Mouse (Mus musculus): Measurements from ENCODE around the gene Padi2. TPM values are rescaled to one million over a fixed set of nuclear protein-coding genes. Genes with fewer than 3 reads are reported as not detected.
A peak's percentile ranks its signal among the peaks of the same experiment; 100 is the strongest.

The Padi2 gene
- total and polyA plus RNA-seq, 2 experiments from 2014 or later = 3.0 to 5.3 TPM

DNA sequence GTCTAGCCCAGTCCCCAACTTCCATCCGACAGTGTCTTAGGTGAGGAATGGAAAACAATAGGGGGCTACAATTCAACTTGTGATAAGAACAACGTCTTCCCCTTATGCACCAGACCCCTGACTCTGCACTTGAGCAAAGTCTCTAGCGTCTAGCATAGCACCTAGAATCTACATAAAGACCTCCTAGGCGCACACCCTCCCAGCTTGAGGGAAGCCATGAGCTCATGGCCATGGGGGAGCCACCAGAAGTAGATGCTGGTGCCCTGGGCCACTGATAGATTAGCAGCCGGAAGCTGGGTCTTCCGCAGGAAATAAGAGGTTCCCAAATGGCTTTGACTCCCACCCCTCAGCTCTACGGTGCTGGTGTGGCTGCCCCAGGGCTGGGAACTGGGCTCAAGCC is 81.3 kb downstream of the Padi2 start:
- H3K36me3 ChIP-seq (ENCODE audit: insufficient read depth, low read length) = no peaks in the 10 kb centered on the region
- H3K9me3 ChIP-seq (ENCODE audit: low read length) = no peaks in the 10 kb centered on the region
- peak overlapping the region; percentile 96 for H3K9ac ChIP-seq (replicated peaks; ENCODE audit: low read length)
- peaks cover 14% of the 10 kb centered on the region; the same call in 1 of the 2 replicates for H3K4me1 ChIP-seq (ENCODE audit: insufficient read depth, low read length)
- DNase-seq (ENCODE audit: low spot score) = no peak
- peak overlapping the region; percentile 89 for H3K4me3 ChIP-seq (ENCODE audit: low read length)
- TF ChIP-seq CTCF (IDR thresholded peaks at IDR 0.05; ENCODE audit: low read depth) = no peak
- peak overlapping the region; percentile 83; the same call in 1 of the 2 replicates for H3K27ac ChIP-seq
- 0 out of 2 replicates have a peak, but pooled peaks have one; percentile 1 for ATAC-seq
- no peaks in the 10 kb centered on the region for H3K27me3 ChIP-seq (ENCODE audit: insufficient read depth, low read length)
- 21% methylated on average over 7 of the region's 7 CpGs for WGBS
- peak overlapping the region; percentile 78 for H3K4me2 ChIP-seq (ENCODE audit: low read depth, low read length)

DNA sequence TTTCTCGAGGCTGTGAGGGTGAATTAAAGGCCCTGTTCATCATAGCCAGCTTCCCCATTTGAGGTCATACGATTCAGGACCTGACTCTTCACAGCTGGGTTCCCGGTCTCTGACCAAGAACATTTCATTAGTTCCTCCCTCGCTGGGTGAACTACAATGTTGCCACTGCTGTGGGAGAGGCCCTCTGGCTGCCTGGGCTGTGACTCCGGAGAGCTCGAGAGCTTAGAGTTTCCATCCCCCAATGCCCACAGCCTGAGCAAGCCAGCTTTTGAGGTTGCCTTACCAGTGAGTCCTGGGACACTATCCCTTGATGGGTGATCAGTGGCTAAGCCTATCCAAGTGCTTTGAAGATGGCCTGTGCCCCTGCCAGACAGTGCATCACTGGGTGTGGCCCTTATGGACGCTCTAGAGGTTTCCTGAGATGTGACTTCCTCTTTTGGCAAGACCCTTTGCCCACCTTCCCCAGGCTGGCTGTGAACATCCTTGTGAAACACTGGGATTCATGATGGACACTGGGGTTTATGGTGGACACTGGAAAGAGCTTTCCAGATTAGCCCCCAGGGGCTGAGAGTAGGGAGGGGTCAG is 82.7 kb downstream of the Padi2 start:
- 59% methylated on average over 7 of the region's 7 CpGs for WGBS
- no peak for ATAC-seq
- H3K9ac ChIP-seq (replicated peaks; ENCODE audit: low read length) = peak overlapping the region; percentile 4; the same call in 1 of the 2 replicates
- no peaks in the 10 kb centered on the region for H3K27me3 ChIP-seq (ENCODE audit: insufficient read depth, low read length)
- no peak overlapping the region for H3K27ac ChIP-seq
- H3K9me3 ChIP-seq (ENCODE audit: low read length) = no peaks in the 10 kb centered on the region
- H3K36me3 ChIP-seq (ENCODE audit: insufficient read depth, low read length) = 0 out of 2 replicates have a peak, but pooled peaks cover 5% of the 10 kb centered on the region
- peak overlapping the region; percentile 78 for H3K4me2 ChIP-seq (ENCODE audit: low read depth, low read length)
- TF ChIP-seq CTCF (IDR thresholded peaks at IDR 0.05; ENCODE audit: low read depth) = no peak
- no peak for DNase-seq (ENCODE audit: low spot score)
- H3K4me3 ChIP-seq (ENCODE audit: low read length) = no peak overlapping the region
- H3K4me1 ChIP-seq (ENCODE audit: insufficient read depth, low read length) = peaks cover 14% of the 10 kb centered on the region; the same call in 1 of the 2 replicates

DNA sequence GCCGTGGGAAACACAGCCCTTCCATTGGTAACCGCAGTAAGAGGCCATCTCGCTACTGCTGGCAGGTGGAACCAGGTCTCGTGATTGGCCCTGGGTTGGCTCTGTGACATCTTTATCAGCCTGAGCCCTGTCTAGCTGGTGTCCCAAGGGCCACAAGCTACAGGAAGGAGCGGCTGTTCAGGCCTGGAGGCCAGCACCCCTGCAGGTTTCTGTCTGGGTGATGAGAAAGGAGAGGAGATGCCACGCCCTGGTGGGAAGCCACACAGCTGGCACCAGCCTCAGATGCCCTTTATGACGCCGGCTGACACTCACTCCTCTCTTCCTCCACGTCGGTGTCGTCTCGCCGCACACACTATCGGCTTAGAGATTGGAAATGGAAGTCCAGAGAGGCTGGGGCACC is 83.3 kb downstream of the Padi2 start:
- TF ChIP-seq CTCF (IDR thresholded peaks at IDR 0.05; ENCODE audit: low read depth) = no peak
- H3K27ac ChIP-seq = no peak overlapping the region
- 88% methylated on average over 14 of the region's 14 CpGs for WGBS
- DNase-seq (ENCODE audit: low spot score) (no peak), ATAC-seq (no peak)
- no peaks in the 10 kb centered on the region for H3K27me3 ChIP-seq (ENCODE audit: insufficient read depth, low read length)
- H3K9ac ChIP-seq (replicated peaks; ENCODE audit: low read length) = peak overlapping the region; percentile 9; the same call in 1 of the 2 replicates
- H3K4me3 ChIP-seq (ENCODE audit: low read length) = no peak overlapping the region
- no peaks in the 10 kb centered on the region for H3K9me3 ChIP-seq (ENCODE audit: low read length)
- no peak overlapping the region for H3K4me2 ChIP-seq (ENCODE audit: low read depth, low read length)
- H3K36me3 ChIP-seq (ENCODE audit: insufficient read depth, low read length) = 0 out of 2 replicates have a peak, but pooled peaks cover 12% of the 10 kb centered on the region
- peaks cover 14% of the 10 kb centered on the region; the same call in 1 of the 2 replicates for H3K4me1 ChIP-seq (ENCODE audit: insufficient read depth, low read length)

DNA sequence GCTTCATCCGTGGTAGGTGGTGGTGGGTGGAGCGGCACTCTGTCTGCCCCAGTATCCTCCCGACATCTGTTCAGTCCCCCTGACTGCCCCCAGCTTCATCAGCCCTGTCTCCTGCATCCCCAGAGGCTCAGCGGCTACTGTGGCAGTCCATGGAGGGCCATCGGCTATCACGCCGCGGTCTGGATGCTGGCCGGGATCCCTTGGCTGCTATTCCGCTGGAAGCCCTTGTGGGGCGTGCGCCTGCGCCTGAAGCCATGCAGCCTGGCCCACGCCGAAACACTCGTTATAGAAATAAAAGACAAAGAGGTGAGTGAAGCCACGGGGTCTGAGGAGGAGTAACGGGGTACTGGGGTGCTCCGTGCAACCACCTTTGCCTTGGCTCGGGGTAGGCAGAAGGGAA is 86.1 kb downstream of the Padi2 start:
- no peak overlapping the region for H3K4me2 ChIP-seq (ENCODE audit: low read depth, low read length)
- H3K27me3 ChIP-seq (ENCODE audit: insufficient read depth, low read length) = no peaks in the 10 kb centered on the region
- DNase-seq (ENCODE audit: low spot score) (no peak), ATAC-seq (no peak)
- H3K4me1 ChIP-seq (ENCODE audit: insufficient read depth, low read length) = peaks cover 14% of the 10 kb centered on the region; the same call in 1 of the 2 replicates
- no peak overlapping the region for H3K27ac ChIP-seq
- H3K9me3 ChIP-seq (ENCODE audit: low read length) = no peaks in the 10 kb centered on the region
- no peak overlapping the region for H3K9ac ChIP-seq (replicated peaks; ENCODE audit: low read length)
- H3K36me3 ChIP-seq (ENCODE audit: insufficient read depth, low read length) = peaks cover 38% of the 10 kb centered on the region
- no peak overlapping the region for H3K4me3 ChIP-seq (ENCODE audit: low read length)
- no peak for TF ChIP-seq CTCF (IDR thresholded peaks at IDR 0.05; ENCODE audit: low read depth)
- 77% methylated on average over 20 of the region's 20 CpGs for WGBS

DNA sequence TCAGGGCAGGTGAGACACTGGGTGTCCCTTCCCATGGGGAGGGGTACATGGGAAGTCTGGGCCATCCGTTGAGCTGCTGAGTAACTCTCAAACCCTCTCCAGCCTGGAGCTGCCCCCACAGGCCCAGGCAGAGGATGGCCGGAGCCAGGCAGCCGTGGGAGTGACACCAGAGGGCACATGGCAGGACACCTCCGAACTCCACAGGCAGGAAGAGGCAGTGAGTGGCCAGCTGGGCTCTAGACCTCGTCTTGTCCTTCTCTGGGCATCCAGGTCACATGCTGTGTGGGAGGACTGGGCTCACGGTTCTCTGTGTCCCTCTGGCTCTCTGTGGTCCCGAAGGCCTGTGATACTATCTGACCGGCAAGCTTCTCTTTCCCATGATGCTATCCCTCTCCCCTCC is 87.7 kb downstream of the Padi2 start:
- WGBS = 81% methylated on average over 8 of the region's 8 CpGs
- no peak overlapping the region for H3K9ac ChIP-seq (replicated peaks; ENCODE audit: low read length)
- DNase-seq (ENCODE audit: low spot score) = no peak
- H3K4me3 ChIP-seq (ENCODE audit: low read length) = no peak overlapping the region
- no peak for TF ChIP-seq CTCF (IDR thresholded peaks at IDR 0.05; ENCODE audit: low read depth)
- H3K9me3 ChIP-seq (ENCODE audit: low read length) = no peaks in the 10 kb centered on the region
- H3K27ac ChIP-seq = no peak overlapping the region
- no peak overlapping the region for H3K4me2 ChIP-seq (ENCODE audit: low read depth, low read length)
- 0 out of 2 replicates have a peak, but pooled peaks cover 3% of the 10 kb centered on the region for H3K4me1 ChIP-seq (ENCODE audit: insufficient read depth, low read length)
- H3K36me3 ChIP-seq (ENCODE audit: insufficient read depth, low read length) = peaks cover 51% of the 10 kb centered on the region
- ATAC-seq = no peak
- H3K27me3 ChIP-seq (ENCODE audit: insufficient read depth, low read length) = no peaks in the 10 kb centered on the region

DNA sequence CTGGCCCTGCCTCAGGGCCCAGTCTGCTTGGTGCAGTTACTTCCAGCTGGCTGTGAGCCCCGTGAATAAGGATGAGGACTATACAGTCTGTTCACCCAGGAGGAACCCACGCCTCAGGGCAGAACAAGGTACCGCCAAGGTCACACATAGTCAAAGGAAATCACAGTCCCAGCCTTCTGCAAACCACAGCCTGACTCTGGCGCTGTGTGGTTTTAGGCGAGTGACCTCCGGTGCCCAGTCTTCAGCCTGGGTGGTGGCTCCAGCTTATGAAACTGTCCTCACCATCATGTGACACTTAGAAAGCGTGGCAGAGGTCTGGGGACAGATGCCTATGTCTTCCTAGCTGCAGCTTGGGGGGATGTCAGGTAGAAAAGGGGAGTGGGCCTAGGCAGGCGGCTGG is 89.7 kb downstream of the Padi2 start:
- DNase-seq (ENCODE audit: low spot score) (no peak), ATAC-seq (no peak)
- H3K4me3 ChIP-seq (ENCODE audit: low read length) = no peak overlapping the region
- WGBS = 91% methylated on average over 8 of the region's 8 CpGs
- peaks cover 70% of the 10 kb centered on the region for H3K36me3 ChIP-seq (ENCODE audit: insufficient read depth, low read length)
- H3K4me1 ChIP-seq (ENCODE audit: insufficient read depth, low read length) = no peaks in the 10 kb centered on the region
- H3K27ac ChIP-seq = no peak overlapping the region
- H3K9ac ChIP-seq (replicated peaks; ENCODE audit: low read length) = no peak overlapping the region
- no peaks in the 10 kb centered on the region for H3K9me3 ChIP-seq (ENCODE audit: low read length)
- no peak overlapping the region for H3K4me2 ChIP-seq (ENCODE audit: low read depth, low read length)
- no peaks in the 10 kb centered on the region for H3K27me3 ChIP-seq (ENCODE audit: insufficient read depth, low read length)
- TF ChIP-seq CTCF (IDR thresholded peaks at IDR 0.05; ENCODE audit: low read depth) = no peak

DNA sequence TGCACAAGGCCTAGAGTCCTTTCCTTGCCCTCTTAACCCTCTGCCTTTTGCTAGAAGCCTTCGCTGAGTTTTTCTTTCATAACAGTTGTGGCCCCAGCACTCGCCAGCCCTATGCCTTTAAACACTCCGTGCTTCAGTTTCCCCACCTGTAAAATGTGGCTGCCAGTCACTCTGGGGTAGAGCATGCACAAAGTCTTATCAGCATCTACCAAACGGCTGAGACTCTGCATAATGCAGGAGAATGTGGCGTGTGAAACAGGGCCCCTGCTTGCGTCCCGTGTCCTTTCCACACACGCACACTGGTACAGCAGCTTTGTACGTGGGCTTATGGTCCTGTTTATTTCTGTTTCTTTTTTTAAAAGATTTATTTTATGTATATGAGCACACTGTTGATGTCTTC is 90.7 kb downstream of the Padi2 start:
- H3K36me3 ChIP-seq (ENCODE audit: insufficient read depth, low read length) = peaks cover 79% of the 10 kb centered on the region
- WGBS = 98% methylated on average over 9 of the region's 9 CpGs

More for the DNA sequence above, 90.7 kb downstream of the Padi2 start:
- Histone ChIP-seq H3K9ac (replicated peaks; ENCODE audit: low read length) (no peak overlapping the region), H3K4me1 (ENCODE audit: insufficient read depth, low read length) (no peaks in the 10 kb centered on the region), H3K27ac (no peak overlapping the region), H3K27me3 (ENCODE audit: insufficient read depth, low read length) (no peaks in the 10 kb centered on the region), H3K9me3 (ENCODE audit: low read length) (no peaks in the 10 kb centered on the region), H3K4me3 (ENCODE audit: low read length) (no peak overlapping the region), H3K4me2 (ENCODE audit: low read depth, low read length) (no peak overlapping the region)
- DNase-seq (ENCODE audit: low spot score) (no peak), ATAC-seq (no peak)
- TF ChIP-seq CTCF (IDR thresholded peaks at IDR 0.05; ENCODE audit: low read depth) = no peak

Other genes with a start within 250 kb of the Padi2 start
- gene Arhgef10l, start 240.3 kb upstream of the Padi2 start, total RNA-seq (2014; rRNA removed) = 79.2 and 79.4 TPM in 2 replicates
- gene Arhgef10l, start 240.3 kb upstream of the Padi2 start, polyA plus RNA-seq (2015; fragmentation: Nextera tagmentation; extraction: Ambion mirVana) = 22.5 and 22.6 TPM in 2 replicates
- gene Rcc2, start 205.8 kb upstream of the Padi2 start, total RNA-seq (2014; rRNA removed) = 58.3 and 60.3 TPM in 2 replicates
- gene Rcc2, start 205.8 kb upstream of the Padi2 start, polyA plus RNA-seq (2015; fragmentation: Nextera tagmentation; extraction: Ambion mirVana) = 15.8 and 16.2 TPM in 2 replicates
- 0.18 and 0.58 TPM in 2 replicates for gene Padi6, start 163.7 kb upstream of the Padi2 start, total RNA-seq (2014; rRNA removed)
- gene Padi6, start 163.7 kb upstream of the Padi2 start, polyA plus RNA-seq (2015; fragmentation: Nextera tagmentation; extraction: Ambion mirVana) = 0.11 and 0.16 TPM in 2 replicates
- not detected in 2 replicates for gene Padi4, start 132.1 kb upstream of the Padi2 start, total RNA-seq (2014; rRNA removed)
- not detected in 2 replicates for gene Padi4, start 132.1 kb upstream of the Padi2 start, polyA plus RNA-seq (2015; fragmentation: Nextera tagmentation; extraction: Ambion mirVana)
- not detected in 2 replicates for gene Padi3, start 95.7 kb upstream of the Padi2 start, total RNA-seq (2014; rRNA removed)
- 0.05 TPM in 2 replicates for gene Padi3, start 95.7 kb upstream of the Padi2 start, polyA plus RNA-seq (2015; fragmentation: Nextera tagmentation; extraction: Ambion mirVana)
- 0.25 TPM in 1 of 2 replicates, not detected in the other for gene Padi1, start 60.6 kb upstream of the Padi2 start, total RNA-seq (2014; rRNA removed)
- 0.05 TPM in 1 of 2 replicates, not detected in the other for gene Padi1, start 60.6 kb upstream of the Padi2 start, polyA plus RNA-seq (2015; fragmentation: Nextera tagmentation; extraction: Ambion mirVana)
- gene Sdhb, start 54.9 kb downstream of the Padi2 start, total RNA-seq (2014; rRNA removed) = 176 and 217 TPM in 2 replicates
- 583 and 596 TPM in 2 replicates for gene Sdhb, start 54.9 kb downstream of the Padi2 start, polyA plus RNA-seq (2015; fragmentation: Nextera tagmentation; extraction: Ambion mirVana)
- 408 and 435 TPM in 2 replicates for gene Atp13a2, start 80.5 kb downstream of the Padi2 start, total RNA-seq (2014; rRNA removed)
- gene Atp13a2, start 80.5 kb downstream of the Padi2 start, polyA plus RNA-seq (2015; fragmentation: Nextera tagmentation; extraction: Ambion mirVana) = 151 and 166 TPM in 2 replicates
- 20.6 and 42.3 TPM in 2 replicates for gene Mfap2, start 104.1 kb downstream of the Padi2 start, total RNA-seq (2014; rRNA removed)
- gene Mfap2, start 104.1 kb downstream of the Padi2 start, polyA plus RNA-seq (2015; fragmentation: Nextera tagmentation; extraction: Ambion mirVana) = 92.0 and 99.5 TPM in 2 replicates
- 18.7 and 19.7 TPM in 2 replicates for gene Crocc, start 154.2 kb downstream of the Padi2 start, total RNA-seq (2014; rRNA removed)
- 3.8 and 3.9 TPM in 2 replicates for gene Crocc, start 154.2 kb downstream of the Padi2 start, polyA plus RNA-seq (2015; fragmentation: Nextera tagmentation; extraction: Ambion mirVana)
- gene Necap2, start 172.0 kb downstream of the Padi2 start, total RNA-seq (2014; rRNA removed) = 52.5 and 67.5 TPM in 2 replicates
- gene Necap2, start 172.0 kb downstream of the Padi2 start, polyA plus RNA-seq (2015; fragmentation: Nextera tagmentation; extraction: Ambion mirVana) = 51.5 and 51.8 TPM in 2 replicates
- gene Spata21, start 182.0 kb downstream of the Padi2 start, total RNA-seq (2014; rRNA removed) = 0.37 and 0.90 TPM in 2 replicates
- 0.84 and 1.6 TPM in 2 replicates for gene Spata21, start 182.0 kb downstream of the Padi2 start, polyA plus RNA-seq (2015; fragmentation: Nextera tagmentation; extraction: Ambion mirVana)
- 58.7 and 68.8 TPM in 2 replicates for gene Szrd1, start 233.4 kb downstream of the Padi2 start, total RNA-seq (2014; rRNA removed)
- gene Szrd1, start 233.4 kb downstream of the Padi2 start, polyA plus RNA-seq (2015; fragmentation: Nextera tagmentation; extraction: Ambion mirVana) = 16.5 and 17.0 TPM in 2 replicates
- 20.8 and 22.5 TPM in 2 replicates for gene Fbxo42, start 241.6 kb downstream of the Padi2 start, total RNA-seq (2014; rRNA removed)
- gene Fbxo42, start 241.6 kb downstream of the Padi2 start, polyA plus RNA-seq (2015; fragmentation: Nextera tagmentation; extraction: Ambion mirVana) = 15.5 and 17.5 TPM in 2 replicates

All from hindbrain, postnatal 0 days (tissue).